Mouse (Mus musculus): ENCODE results near the gene Rspo4. TPM values are rescaled to one million over a fixed set of nuclear protein-coding genes. Genes with fewer than 3 reads are reported as not detected.

Gene Rspo4
- not detected for total RNA-seq (2023)

GRCm38 (mm10) chr2:151842648-151843226, at the start of gene Rspo4:
TSS of gene Rspo4 (plus strand) at chr2:151842927.

GRCm38 (mm10) chr2:151910919-151911500, 68.3 kb downstream of the Rspo4 start, which contains the start of gene Angpt4:
TSS of gene Angpt4 (plus strand) at chr2:151911210.

Other genes starting within 250 kb of the Rspo4 start
- gene Snph, start 210.3 kb upstream of the Rspo4 start, total RNA-seq (2023) = 1 to 10 TPM; 6.1 to 6.5 TPM
- gene Rad21l, start 174.4 kb upstream of the Rspo4 start, total RNA-seq (2023) = not detected
- not detected for gene Tmem74b, start 140.9 kb upstream of the Rspo4 start, total RNA-seq (2023)
- gene Psmf1, start 98.7 kb upstream of the Rspo4 start, total RNA-seq (2023) = 10 to 100 TPM; 22.1 to 27.1 TPM
- not detected for gene Angpt4, start 68.3 kb downstream of the Rspo4 start, total RNA-seq (2023)
- gene Fam110a, start 137.3 kb downstream of the Rspo4 start, total RNA-seq (2023) = 10 to 100 TPM; 18.4 to 24.9 TPM
- under 1 TPM; 0.51 to 0.64 TPM for gene Slc52a3, start 153.6 kb downstream of the Rspo4 start, total RNA-seq (2023)
- gene Scrt2, start 238.6 kb downstream of the Rspo4 start, total RNA-seq (2023) = not detected